Mouse (Mus musculus) neutrophil, adult 5-6 weeks (primary cell): ENCODE measurements around the gene Tbl3. TPM values are rescaled to one million over a fixed set of nuclear protein-coding genes. Genes with fewer than 3 reads are reported as not detected.
"Not testable (repeated sequence)": the region's sequence is repeated elsewhere in the genome, so short reads cannot be mapped to it uniquely, and the experiment has no call there.

Source experiments
- ATAC-seq: fragments of 151-379, 151-347 bp; 2 replicates; pipeline ENCODE4 v1.8.0; 2017; ENCODE audit warnings: mild to moderate bottlenecking, moderate TSS enrichment; ENCODE audit not compliant: insufficient number of reproducible peaks, poor library complexity, low FRiP score, severe bottlenecking; ENCODE audit errors: extremely low read depth
- total RNA-seq: library from RNA; stranded (forward); fragments of 200-1000 nt; gene quantifications from 2 replicates; pipeline ENCODE4 v1.2.3, GENCODE M21; 2017

Tbl3 gene
- total RNA-seq, 1 experiment from 2014 or later: 10.4 TPM

GRCm38 (mm10) chr17:24730787-24731186 is 23.3 kb upstream of the Tbl3 start:
- ATAC-seq: no peak

GRCm38 (mm10) chr17:24729067-24729466 is 21.6 kb upstream of the Tbl3 start:
- ATAC-seq: no peak

GRCm38 (mm10) chr17:24728184-24728583 is 20.7 kb upstream of the Tbl3 start:
- ATAC-seq: no peak

- ATAC-seq: no peak
Observed at GRCm38 (mm10) chr17:24727618-24728017, 20.2 kb upstream of the Tbl3 start, which contains the start of gene Rpl3l. Rpl3l (plus strand) TSS chr17:24727820.

GRCm38 (mm10) chr17:24725637-24726390 is 18.4 kb upstream of the Tbl3 start:
- no peak for ATAC-seq

GRCm38 (mm10) chr17:24724184-24724583 is 16.7 kb upstream of the Tbl3 start, which contains the start of gene Ndufb10:
Ndufb10 (minus strand) TSS chr17:24724478.
- ATAC-seq: peak; percentile 67

- ATAC-seq: no peak
Observed at GRCm38 (mm10) chr17:24723881-24724180, 16.4 kb upstream of the Tbl3 start.

GRCm38 (mm10) chr17:24723122-24723880 is 15.8 kb upstream of the Tbl3 start:
- no peak for ATAC-seq

- no peak for ATAC-seq
Observed at GRCm38 (mm10) chr17:24722220-24722924, 14.9 kb upstream of the Tbl3 start.

GRCm38 (mm10) chr17:24721383-24721955 is 14.0 kb upstream of the Tbl3 start:
- ATAC-seq: not testable (repeated sequence)

- not testable (repeated sequence) for ATAC-seq
Observed at GRCm38 (mm10) chr17:24720616-24721015, 13.2 kb upstream of the Tbl3 start.

- ATAC-seq: peak; percentile 88
Observed at GRCm38 (mm10) chr17:24719494-24720222, 12.2 kb upstream of the Tbl3 start.

GRCm38 (mm10) chr17:24718938-24719337 is 11.5 kb upstream of the Tbl3 start:
- ATAC-seq: not testable (repeated sequence)

- no peak for ATAC-seq
Observed at GRCm38 (mm10) chr17:24717943-24718342, 10.5 kb upstream of the Tbl3 start, which contains the start of the genes Rnf151 and Rps2. Rnf151 (minus strand) TSS chr17:24718063. Rps2 (plus strand) TSS chr17:24718116.

GRCm38 (mm10) chr17:24716166-24716682 is 8.8 kb upstream of the Tbl3 start:
- no peak for ATAC-seq

- ATAC-seq: no peak
Observed at GRCm38 (mm10) chr17:24715556-24715955, 8.1 kb upstream of the Tbl3 start.

- ATAC-seq: peak; percentile 62
Observed at GRCm38 (mm10) chr17:24708646-24709045, 1.2 kb upstream of the Tbl3 start.

GRCm38 (mm10) chr17:24707801-24708425 is 453 bp upstream of the Tbl3 start:
- ATAC-seq: no peak
